Mouse (Mus musculus) CH12.LX (cell line): ENCODE results near the gene Milr1. TPM values are rescaled to one million over a fixed set of nuclear protein-coding genes. Genes with fewer than 3 reads are reported as not detected.
"Not testable (repeated sequence)": the region's sequence is repeated elsewhere in the genome, so short reads cannot be mapped to it uniquely, and the experiment has no call there.

ENCODE experiments used
- DNase-seq: peaks from one replicate; pipeline ENCODE4 v3.0.0-alpha.2; 2013; ENCODE audit errors: extremely low read depth
- H3K27ac ChIP-seq: 2 replicates; pipeline ENCODE4 v1.5.1; 2012; ENCODE audit warnings: low read depth, mild to moderate bottlenecking, control low read depth, moderate library complexity; ENCODE audit not compliant: insufficient read depth
- H3K27me3 ChIP-seq: replicated peaks from 2 replicates; pipeline ENCODE3; 2012; ENCODE audit warnings: inconsistent platforms
- H3K36me3 ChIP-seq, 2 experiments: replicated peaks in 1 of 2; 2 replicates each; pipeline versions ENCODE3 to v1.6.1; 2012; ENCODE audit warnings: inconsistent platforms in 1 of 2, low read length in 1 of 2, mild to moderate bottlenecking in 1 of 2, mixed read lengths in 1 of 2, moderate library complexity in 1 of 2; ENCODE audit not compliant: control insufficient read depth in 1 of 2, insufficient read depth in 1 of 2
- H3K4me1 ChIP-seq, 2 experiments: 2 replicates each; pipeline ENCODE4 v1.6.1; 2012; ENCODE audit warnings: inconsistent platforms in 1 of 2, moderate library complexity in 1 of 2; ENCODE audit not compliant: insufficient read depth in 2 of 2, control insufficient read depth in 1 of 2
- H3K4me2 ChIP-seq: 2 replicates; pipeline ENCODE4 v1.6.1; 2012; ENCODE audit warnings: low read depth, mild to moderate bottlenecking, control low read depth; ENCODE audit not compliant: poor library complexity, insufficient read depth, severe bottlenecking
- H3K4me3 ChIP-seq, 3 experiments: fragments of 150-350 bp in 1 of 3; sonication (generic) in 1 of 3; replicated peaks in 1 of 3; 2 replicates each; pipeline versions ENCODE3 to v1.5.1; 2011 to 2012; ENCODE audit warnings: low read depth in 2 of 3, low read length in 2 of 3, mild to moderate bottlenecking in 2 of 3, moderate library complexity in 2 of 3, control low read depth in 1 of 3, improper control_type of control experiment in 1 of 3, inconsistent platforms in 1 of 3, mixed read lengths in 1 of 3; ENCODE audit not compliant: poor library complexity in 1 of 3
- H3K79me2 ChIP-seq: replicated peaks from 2 replicates; pipeline ENCODE4 v1.6.1; 2012; ENCODE audit warnings: mild to moderate bottlenecking, moderate library complexity; ENCODE audit not compliant: control insufficient read depth, poor library complexity, insufficient read depth, severe bottlenecking; ENCODE audit errors: extremely low read depth
- H3K9ac ChIP-seq: 2 replicates; pipeline ENCODE4 v1.6.1; 2012; ENCODE audit warnings: low read depth, mild to moderate bottlenecking, control low read depth, moderate library complexity; ENCODE audit not compliant: insufficient read depth
- H3K9me3 ChIP-seq: replicated peaks from 2 replicates; pipeline ENCODE3; 2012; ENCODE audit warnings: low read length, inconsistent platforms, mixed read lengths
- CHD1 ChIP-seq: IDR thresholded peaks from 2 replicates; pipeline ENCODE4 v1.6.1; 2012; ENCODE audit warnings: low read depth, low read length, improper control_type of control experiment, inconsistent platforms
- EP300 ChIP-seq: IDR thresholded peaks from 2 replicates; pipeline ENCODE4 v1.6.1; 2011; ENCODE audit warnings: low read length, improper control_type of control experiment
- HCFC1 ChIP-seq: IDR thresholded peaks from 2 replicates; pipeline ENCODE4 v1.6.1; 2012; ENCODE audit warnings: low read depth, mild to moderate bottlenecking, inconsistent platforms, low read length, improper control_type of control experiment
- IRF4 ChIP-seq: IDR thresholded peaks from 2 replicates; pipeline ENCODE4 v1.6.1; 2014; ENCODE audit warnings: low read depth, mild to moderate bottlenecking, inconsistent platforms, low read length, improper control_type of control experiment
- KAT2A ChIP-seq: IDR thresholded peaks from 2 replicates; pipeline ENCODE4 v1.6.1; 2012; ENCODE audit warnings: low read length, improper control_type of control experiment, inconsistent platforms; ENCODE audit not compliant: insufficient replicate concordance
- MAZ ChIP-seq: IDR thresholded peaks from 2 replicates; pipeline ENCODE4 v1.6.1; 2012; ENCODE audit warnings: low read depth, mild to moderate bottlenecking, inconsistent platforms, low read length, improper control_type of control experiment, moderate library complexity
- MEF2A ChIP-seq: IDR thresholded peaks from 2 replicates; pipeline ENCODE4 v1.6.1; 2014; ENCODE audit warnings: low read depth, mild to moderate bottlenecking, inconsistent platforms, low read length, improper control_type of control experiment, borderline replicate concordance
- MXI1 ChIP-seq: IDR thresholded peaks from 2 replicates; pipeline ENCODE4 v1.6.1; 2011; ENCODE audit warnings: mild to moderate bottlenecking, low read depth, low read length, improper control_type of control experiment
- NELFE ChIP-seq: IDR thresholded peaks from 2 replicates; pipeline ENCODE4 v1.6.1; 2011; ENCODE audit warnings: low read depth, low read length, improper control_type of control experiment
- TCF12 ChIP-seq: IDR thresholded peaks from 2 replicates; pipeline ENCODE4 v1.6.1; 2014; ENCODE audit warnings: low read depth, mild to moderate bottlenecking, inconsistent platforms, low read length, improper control_type of control experiment
- USF1 ChIP-seq: IDR thresholded peaks from 2 replicates; pipeline ENCODE4 v1.6.1; 2014; ENCODE audit warnings: low read depth, mild to moderate bottlenecking, inconsistent platforms, low read length, improper control_type of control experiment
- ZNF384 ChIP-seq: IDR thresholded peaks from 2 replicates; pipeline ENCODE4 v1.6.1; 2012; ENCODE audit warnings: low read depth, low read length, improper control_type of control experiment, inconsistent platforms
- dilution Hi-C: fragments of 300-500 bp; cut with MboI; formaldehyde crosslinking; loops from 2 replicates; pipeline ENCODE4 v1.14.3; 2020; ENCODE audit warnings: low sequenced_read_pairs; ENCODE audit not compliant: extremely low pct_unique_long_range_greater_than_20kb, extremely low pct_ligation_motif_present
- in situ Hi-C: fragments of 300-500 bp; cut with MboI; formaldehyde crosslinking; loops from 3 replicates; pipeline ENCODE4 v1.14.3; 2019; ENCODE audit warnings: low sequenced_read_pairs, low pct_ligation_motif_present, low pct_unique_long_range_greater_than_20kb, mixed read lengths
- polyA plus RNA-seq: library from polyadenylated mRNA; unstranded; fragments of >175 nt; gene quantifications from 2 replicates; pipeline ENCODE4 v1.2.1, GENCODE M21; 2012; ENCODE audit warnings: low read depth; ENCODE audit not compliant: insufficient read length
- total RNA-seq, 2 experiments: library from RNA; depleted of rRNA; stranded (reverse); fragments of 300-350 nt in 1 of 2; fragments of >200 nt in 1 of 2; gene quantifications; 2 replicates each; pipeline ENCODE4 v1.2.3; 2012 to 2014

Gene Milr1
- total and polyA plus RNA-seq, 3 experiments, result 22.0 to 41.2 (median 35.4) TPM

DNA sequence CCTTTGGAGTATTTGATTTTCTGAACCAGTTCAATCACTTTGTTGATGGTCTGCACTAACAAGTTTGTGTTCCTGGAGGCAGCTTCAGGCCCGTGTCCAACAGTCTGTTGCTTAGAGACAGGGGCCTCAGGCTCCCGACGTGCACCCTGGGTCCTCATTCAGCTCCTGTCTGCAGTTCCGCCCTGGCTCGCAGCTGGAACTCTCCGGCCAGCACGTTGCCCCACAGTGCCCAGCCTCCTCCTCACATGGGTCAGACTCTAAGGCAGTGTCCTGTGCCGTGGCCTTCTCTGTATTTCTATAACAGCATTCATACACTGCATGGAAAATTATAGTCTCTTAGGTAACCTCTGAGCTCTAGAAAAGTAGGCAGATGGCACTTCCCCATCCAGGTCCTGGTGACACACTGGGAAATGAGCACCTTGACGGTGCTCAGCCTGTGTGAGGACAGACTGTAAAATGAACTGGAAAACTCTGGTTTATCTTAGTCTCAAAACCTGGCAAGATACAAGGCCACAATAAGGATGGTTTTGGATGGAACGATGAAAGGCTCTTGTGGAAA lies 51.1 kb downstream of the Milr1 start:
- no peaks in the 10 kb centered on the region for H3K79me2 ChIP-seq
- no peak overlapping the region for H3K4me3 ChIP-seq
- dilution Hi-C loops (no loop called here), in situ Hi-C loops (no loop called here)
- H3K36me3 ChIP-seq, result peaks cover 65 to 82% of the 10 kb centered on the region in 2 experiments
- H3K27me3 ChIP-seq, result no peaks in the 10 kb centered on the region
- peaks cover 0 to 2% of the 10 kb centered on the region in 2 experiments; a peak in 2 of 4 replicates for H3K4me1 ChIP-seq
- DNase-seq, result no peak
- H3K27ac ChIP-seq, result no peak overlapping the region
- TF ChIP-seq HCFC1, result no peak
- TF ChIP-seq USF1, result no peak
- no peak for TF ChIP-seq CHD1
- TF ChIP-seq NELFE, result no peak
- TF ChIP-seq MAZ, result no peak
- TF ChIP-seq MEF2A, result no peak
- no peak for TF ChIP-seq TCF12
- TF ChIP-seq IRF4, result no peak
- no peak for TF ChIP-seq EP300
- no peak for TF ChIP-seq MXI1
- no peak for TF ChIP-seq KAT2A
- TF ChIP-seq, all 38 proteins: peak for 0
- no peak overlapping the region for H3K4me2 ChIP-seq
- H3K9me3 ChIP-seq, result peaks cover 6% of the 10 kb centered on the region
- H3K9ac ChIP-seq, result no peak overlapping the region

DNA sequence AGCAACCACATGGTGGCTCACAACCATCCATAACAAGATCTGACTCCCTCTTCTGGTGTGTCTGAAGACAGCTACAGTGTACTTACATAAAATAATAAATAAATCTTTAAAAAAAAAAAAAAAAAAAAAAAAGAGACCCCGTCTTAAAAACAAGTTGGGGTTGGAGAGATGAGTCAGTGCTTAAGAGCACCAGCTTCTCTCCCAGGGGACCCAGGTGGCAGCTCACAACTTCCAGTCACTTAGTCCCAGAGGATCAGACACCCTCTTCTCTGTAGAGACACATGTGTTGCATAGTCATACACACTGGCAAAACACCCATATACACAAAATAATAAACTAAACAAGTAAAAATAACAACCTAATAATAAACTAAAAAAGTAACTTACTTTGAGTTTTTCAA lies 56.4 kb downstream of the Milr1 start:
- H3K9ac ChIP-seq, H3K27ac ChIP-seq, H3K27me3 ChIP-seq, H3K4me2 ChIP-seq, H3K4me3 ChIP-seq, H3K79me2 ChIP-seq, H3K9me3 ChIP-seq, in situ Hi-C loops, dilution Hi-C loops: not testable (repeated sequence)
- 0 out of 2 replicates have a peak, but pooled peaks have one; percentile 8 for TF ChIP-seq KAT2A
- peak; percentile 64 for TF ChIP-seq ZNF384
- Histone ChIP-seq H3K4me1 (peaks cover 0 to 14% of the 10 kb centered on the region in 2 experiments; a peak in 2 of 4 replicates), H3K36me3 (peaks cover 48 to 77% of the 10 kb centered on the region in 2 experiments)
- DNase-seq, result peak; percentile 65
